Mouse (Mus musculus) heart, embryonic 11.5 days (tissue): ENCODE data around the gene Gadd45a. TPM values are rescaled to one million over a fixed set of nuclear protein-coding genes. Genes with fewer than 3 reads are reported as not detected.

Source experiments
- ATAC-seq: fragments of 200-750 bp; cut with Nextera tagmentation; replicated peaks from 2 replicates; pipeline ENCODE4 v1.8.0; 2017; ENCODE audit warnings: moderate library complexity; ENCODE audit not compliant: insufficient number of reproducible peaks, low FRiP score, low TSS enrichment
- H3K27ac ChIP-seq: fragments of 300-500 bp; sonication (generic); 2 replicates; pipeline ENCODE4 v1.5.1; 2014; ENCODE audit warnings: mild to moderate bottlenecking, low read depth, low read length
- H3K27me3 ChIP-seq: fragments of 300-500 bp; sonication (generic); 2 replicates; pipeline ENCODE4 v1.6.1; 2014; ENCODE audit warnings: mild to moderate bottlenecking, low read length, mixed read lengths; ENCODE audit not compliant: control insufficient read depth, insufficient read depth
- H3K36me3 ChIP-seq: fragments of 300-500 bp; sonication (generic); 2 replicates; pipeline ENCODE4 v1.6.1; 2014; ENCODE audit warnings: mild to moderate bottlenecking, low read length, moderate library complexity, mixed read lengths; ENCODE audit not compliant: control insufficient read depth, insufficient read depth
- H3K4me1 ChIP-seq: fragments of 300-500 bp; sonication (generic); 2 replicates; pipeline ENCODE4 v1.6.1; 2014; ENCODE audit warnings: low read length; ENCODE audit not compliant: control insufficient read depth, insufficient read depth
- H3K4me2 ChIP-seq: fragments of 300-500 bp; sonication (generic); 2 replicates; pipeline ENCODE4 v1.6.1; 2014; ENCODE audit warnings: mild to moderate bottlenecking, moderate library complexity
- H3K4me3 ChIP-seq: fragments of 300-500 bp; sonication (generic); 2 replicates; pipeline ENCODE4 v1.5.1; 2014; ENCODE audit warnings: low read depth, low read length
- H3K9ac ChIP-seq: fragments of 300-500 bp; sonication (generic); 2 replicates; pipeline ENCODE4 v1.6.1; 2014; ENCODE audit warnings: mild to moderate bottlenecking, low read depth, low read length, moderate library complexity
- H3K9me3 ChIP-seq: fragments of 300-500 bp; sonication (generic); replicated peaks from 2 replicates; pipeline ENCODE4 v1.6.1; 2016; ENCODE audit warnings: low read length; ENCODE audit not compliant: control insufficient read depth
- WGBS: fragments of 180-500 bp; shearing (Covaris S2); extraction: QIAGEN DNeasy Blood & Tissue Kit; methylation state at CpG from one replicate; pipeline ENCODE4 v1.1.7; 2014; ENCODE audit not compliant: insufficient replicate concordance; 5-methylcytosine and 5-hydroxymethylcytosine counted together
- polyA plus RNA-seq: library from polyadenylated mRNA; unstranded; fragments of >200 nt; fragmentation: Nextera tagmentation; extraction: Ambion mirVana; gene quantifications from 2 replicates; pipeline ENCODE4 v1.2.1, GENCODE M21; 2014

Gene Gadd45a
- polyA plus RNA-seq, 1 experiment from 2014 or later, result 12.5 TPM

DNA sequence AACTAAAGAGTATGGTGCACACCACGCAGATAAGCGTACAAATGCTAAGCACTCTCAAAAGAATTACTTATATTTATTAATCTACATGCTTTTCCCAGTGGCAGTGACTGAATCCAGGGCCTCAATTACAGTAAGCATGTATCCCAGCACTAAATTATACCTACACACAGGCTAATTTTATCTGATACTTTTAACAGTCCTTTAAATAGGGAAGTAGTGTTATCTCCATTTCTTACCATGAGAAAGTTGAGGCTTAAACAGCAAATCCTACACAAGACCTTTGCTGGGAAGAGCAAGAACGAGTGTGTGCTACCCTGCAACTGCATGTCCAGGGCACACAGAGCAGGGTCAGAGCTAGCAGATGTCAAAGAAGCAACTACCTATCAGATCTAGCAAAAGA, 27.4 kb downstream of the Gadd45a start:
- H3K4me3 ChIP-seq, result no peak overlapping the region
- H3K27me3 ChIP-seq, result no peaks in the 10 kb centered on the region
- H3K9ac ChIP-seq, result no peak overlapping the region
- H3K36me3 ChIP-seq, result no peaks in the 10 kb centered on the region
- H3K9me3 ChIP-seq, result no peaks in the 10 kb centered on the region
- WGBS, result 86% methylated on average over 3 of the region's 3 CpGs
- H3K27ac ChIP-seq, result no peak overlapping the region
- H3K4me1 ChIP-seq, result 0 out of 2 replicates have a peak, but pooled peaks cover 3% of the 10 kb centered on the region
- H3K4me2 ChIP-seq, result no peak overlapping the region
- no peak for ATAC-seq

DNA sequence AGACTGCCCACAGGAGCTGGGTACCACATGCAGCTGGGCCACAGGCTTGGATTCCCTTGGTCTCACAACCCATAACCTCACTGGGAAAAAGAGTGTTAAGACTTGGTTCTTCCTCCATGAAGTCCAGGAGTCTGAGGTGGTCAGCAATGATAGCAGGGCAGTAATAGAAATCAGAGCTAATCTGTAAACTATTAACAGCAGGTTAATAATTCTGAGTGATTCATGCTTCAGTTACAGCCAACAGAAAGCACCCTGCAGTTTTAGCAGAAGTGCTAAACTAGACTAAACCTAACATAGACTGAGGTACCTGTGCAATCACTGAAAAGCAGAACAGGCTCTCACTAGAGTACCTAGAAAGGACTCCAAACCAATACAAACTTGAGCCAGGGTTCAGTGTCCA, 37.5 kb downstream of the Gadd45a start:
- no peaks in the 10 kb centered on the region for H3K27me3 ChIP-seq

GRCm38 (mm10) chr6:66998645-66999044, 38.6 kb downstream of the Gadd45a start:
- Histone ChIP-seq H3K4me1 (no peaks in the 10 kb centered on the region), H3K9ac (no peak overlapping the region), H3K9me3 (no peaks in the 10 kb centered on the region), H3K4me3 (no peak overlapping the region), H3K27me3 (no peaks in the 10 kb centered on the region), H3K4me2 (no peak overlapping the region), H3K36me3 (no peaks in the 10 kb centered on the region), H3K27ac (no peak overlapping the region)
- WGBS, result 82% methylated on average over 2 of the region's 2 CpGs
- no peak for ATAC-seq

More for the DNA sequence above, 37.5 kb downstream of the Gadd45a start:
- Histone ChIP-seq H3K4me1 (no peaks in the 10 kb centered on the region), H3K27ac (no peak overlapping the region), H3K4me3 (no peak overlapping the region), H3K36me3 (no peaks in the 10 kb centered on the region), H3K9me3 (no peaks in the 10 kb centered on the region), H3K9ac (no peak overlapping the region), H3K4me2 (no peak overlapping the region)
- no peak for ATAC-seq

GRCm38 (mm10) chr6:66996257-66996656, 41.0 kb downstream of the Gadd45a start:
- no peak overlapping the region for H3K9ac ChIP-seq
- no peak overlapping the region for H3K4me3 ChIP-seq
- no peak for ATAC-seq
- no peaks in the 10 kb centered on the region for H3K9me3 ChIP-seq
- no peaks in the 10 kb centered on the region for H3K36me3 ChIP-seq
- no peak overlapping the region for H3K4me2 ChIP-seq
- H3K4me1 ChIP-seq, result peaks cover 6% of the 10 kb centered on the region; the same call in 1 of the 2 replicates
- H3K27ac ChIP-seq, result no peak overlapping the region
- H3K27me3 ChIP-seq, result no peaks in the 10 kb centered on the region
- WGBS, result 74% methylated on average over 1 of the region's 1 CpGs

- Histone ChIP-seq H3K36me3 (no peaks in the 10 kb centered on the region), H3K4me1 (peaks cover 6% of the 10 kb centered on the region; the same call in 1 of the 2 replicates), H3K4me2 (no peak overlapping the region), H3K9me3 (no peaks in the 10 kb centered on the region), H3K4me3 (no peak overlapping the region), H3K27ac (no peak overlapping the region), H3K9ac (no peak overlapping the region), H3K27me3 (no peaks in the 10 kb centered on the region)
- no peak for ATAC-seq
- WGBS, result 86% methylated on average over 1 of the region's 1 CpGs
Observed at GRCm38 (mm10) chr6:66995825-66996224, 41.4 kb downstream of the Gadd45a start.

- Histone ChIP-seq H3K9ac (no peak overlapping the region), H3K4me2 (no peak overlapping the region), H3K9me3 (no peaks in the 10 kb centered on the region), H3K4me3 (no peak overlapping the region), H3K27me3 (no peaks in the 10 kb centered on the region), H3K4me1 (peaks cover 6% of the 10 kb centered on the region; the same call in 1 of the 2 replicates), H3K27ac (no peak overlapping the region), H3K36me3 (no peaks in the 10 kb centered on the region)
- 92% methylated on average over 8 of the region's 8 CpGs for WGBS
- ATAC-seq, result no peak
Observed at GRCm38 (mm10) chr6:66994981-66995380, 42.3 kb downstream of the Gadd45a start.

- Histone ChIP-seq H3K27me3 (no peaks in the 10 kb centered on the region), H3K4me2 (no peak overlapping the region), H3K36me3 (no peaks in the 10 kb centered on the region), H3K9me3 (no peaks in the 10 kb centered on the region), H3K4me1 (peaks cover 6% of the 10 kb centered on the region; the same call in 1 of the 2 replicates), H3K4me3 (no peak overlapping the region), H3K27ac (no peak overlapping the region), H3K9ac (no peak overlapping the region)
- no peak for ATAC-seq
- WGBS, result 66% methylated on average over 8 of the region's 8 CpGs
Observed at GRCm38 (mm10) chr6:66992786-66993185, 44.5 kb downstream of the Gadd45a start.

- Histone ChIP-seq H3K4me1 (peaks cover 6% of the 10 kb centered on the region; the same call in 1 of the 2 replicates), H3K27ac (no peak overlapping the region), H3K27me3 (no peaks in the 10 kb centered on the region), H3K9me3 (no peaks in the 10 kb centered on the region), H3K4me2 (no peak overlapping the region), H3K36me3 (no peaks in the 10 kb centered on the region), H3K9ac (no peak overlapping the region), H3K4me3 (no peak overlapping the region)
- WGBS, result 54% methylated on average over 9 of the region's 9 CpGs
- no peak for ATAC-seq
Observed at GRCm38 (mm10) chr6:66992232-66992631, 45.0 kb downstream of the Gadd45a start.

DNA sequence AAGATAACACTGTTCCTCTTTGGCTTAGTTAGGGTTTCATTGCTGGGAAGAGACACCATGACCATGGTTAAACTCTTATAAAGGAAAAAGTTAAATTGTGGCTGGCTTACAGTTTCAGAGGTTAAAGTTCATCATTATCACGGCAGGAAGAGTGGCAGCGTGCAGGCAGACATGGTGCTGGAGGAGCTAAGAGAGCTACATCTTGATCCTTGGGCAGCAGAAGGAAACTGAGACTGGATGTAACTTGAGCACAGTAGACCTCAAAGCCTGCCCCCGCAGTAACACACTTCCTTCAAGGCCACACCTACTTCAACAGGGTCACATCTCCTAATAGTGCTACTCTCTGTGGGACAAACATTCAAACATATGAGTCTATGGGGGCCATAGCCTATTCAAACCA, 47.7 kb downstream of the Gadd45a start:
- H3K27ac ChIP-seq, result no peak overlapping the region
- H3K4me3 ChIP-seq, result no peak overlapping the region
- 62% methylated on average over 3 of the region's 3 CpGs for WGBS
- no peak overlapping the region for H3K4me2 ChIP-seq
- H3K9me3 ChIP-seq, result no peaks in the 10 kb centered on the region
- ATAC-seq, result no peak
- no peaks in the 10 kb centered on the region for H3K36me3 ChIP-seq
- H3K9ac ChIP-seq, result no peak overlapping the region
- H3K27me3 ChIP-seq, result no peaks in the 10 kb centered on the region
- H3K4me1 ChIP-seq, result peaks cover 12% of the 10 kb centered on the region
